Mouse (Mus musculus) olfactory bulb, adult 2 months (tissue): Measurements from ENCODE around the gene Znhit1.

Experiments used
- CTCF ChIP-seq: fragments of 200-500 bp; IDR thresholded peaks from 2 replicates; pipeline ENCODE4 v1.5.1; 2012; ENCODE audit warnings: low read depth, mild to moderate bottlenecking, low read length, moderate library complexity; ENCODE audit not compliant: insufficient read depth
- POLR2A ChIP-seq: fragments of 200-500 bp; IDR thresholded peaks from 2 replicates; pipeline ENCODE4 v1.6.1; 2012; ENCODE audit warnings: mild to moderate bottlenecking, low read depth, low read length, moderate library complexity; ENCODE audit not compliant: insufficient read depth

- TF ChIP-seq POLR2A (no peak), CTCF (no peak)
These were observed 42.6 kb upstream of the Znhit1 start for GRCm38 (mm10) chr5:137030416-137030810.
